ENCODE assay signal across 26 mouse cellular contexts in the genomic region with DNA sequence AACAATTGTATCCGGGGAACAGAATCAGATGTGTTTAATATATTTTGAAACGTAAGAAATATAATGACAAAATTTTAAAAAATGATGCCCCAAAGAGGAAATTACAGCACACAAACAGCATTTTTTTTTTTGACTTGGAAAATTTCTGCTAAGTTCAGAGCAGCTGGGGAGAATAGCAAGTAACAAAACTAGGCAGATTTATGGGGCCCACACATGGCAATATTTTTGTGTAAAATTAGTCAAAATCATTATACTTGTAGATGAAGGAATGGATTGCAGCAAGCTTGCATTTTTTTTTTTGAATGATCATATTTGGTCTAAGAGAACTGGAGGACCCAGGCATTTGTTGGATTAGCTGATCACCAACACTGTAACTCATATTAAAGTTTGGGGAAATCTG.
"Had no signal": no experiment of that assay in that cellular context is flagged by ENCODE, and none has a peak within 500 bp of the region (broad histone marks: within the 10 kb centered on the region; RNA-seq: fewer than 3 reads in every experiment).

No protein-coding gene starts in this region.

- DNase-seq: gastrocnemius, adult 2 months; gastrocnemius, postnatal 10 days; gastrocnemius, postnatal 25 days; heart, adult 18-20 months; heart, postnatal 10 days; heart, postnatal 4 days; kidney, adult 18-20 months; kidney, adult 8-10 months; kidney, postnatal 10 days; kidney, postnatal 25 days; kidney, postnatal 4 days; left cerebral cortex, postnatal 4 days had no signal

- H3K4me2 ChIP-seq: heart, embryonic 12.5 days; hindbrain, embryonic 12.5 days; hindbrain, embryonic 14.5 days; intestine, embryonic 15.5 days; limb, embryonic 13.5 days; limb, embryonic 15.5 days; liver, embryonic 12.5 days had no signal

- H3K9me3 ChIP-seq: heart, embryonic 10.5 days; heart, embryonic 12.5 days; hindbrain, embryonic 10.5 days; hindbrain, embryonic 12.5 days; intestine, embryonic 15.5 days; limb, embryonic 13.5 days; limb, embryonic 15.5 days; liver, embryonic 12.5 days had no signal

- H3K4me3 ChIP-seq: gastrocnemius, adult 2 months; heart, embryonic 10.5 days; heart, embryonic 12.5 days; hindbrain, embryonic 10.5 days; hindbrain, embryonic 12.5 days; intestine, embryonic 15.5 days; left cerebral cortex, adult 2 months; limb, embryonic 13.5 days; limb, embryonic 15.5 days; liver, embryonic 12.5 days had no signal

- H3K27me3 ChIP-seq: heart, embryonic 12.5 days; hindbrain, embryonic 12.5 days; intestine, embryonic 15.5 days; limb, embryonic 13.5 days; limb, embryonic 15.5 days; liver, embryonic 12.5 days had no signal

- ATAC-seq: hindbrain, embryonic 16.5 days; inflammation-experienced regulatory T-cells, adult 6 months; intestine, embryonic 15.5 days; intestine, postnatal 0 days; liver, embryonic 12.5 days had no signal

- H3K36me3 ChIP-seq: heart, embryonic 10.5 days; heart, embryonic 12.5 days; hindbrain, embryonic 10.5 days; hindbrain, embryonic 12.5 days; intestine, embryonic 15.5 days; limb, embryonic 13.5 days; limb, embryonic 15.5 days; liver, embryonic 12.5 days had no signal

- H3K27ac ChIP-seq: gastrocnemius, adult 2 months; heart, embryonic 10.5 days; hindbrain, embryonic 10.5 days; hindbrain, embryonic 12.5 days; hindbrain, embryonic 14.5 days; intestine, embryonic 15.5 days; left cerebral cortex, adult 2 months; limb, embryonic 13.5 days; limb, embryonic 15.5 days; liver, embryonic 12.5 days; liver, embryonic 14.5 days had no signal

- H3K9ac ChIP-seq: heart, embryonic 12.5 days; hindbrain, embryonic 12.5 days; hindbrain, embryonic 14.5 days; intestine, embryonic 15.5 days; limb, embryonic 13.5 days; limb, embryonic 15.5 days; liver, embryonic 12.5 days; liver, embryonic 14.5 days had no signal

- H3K4me1 ChIP-seq: heart, embryonic 10.5 days; heart, embryonic 12.5 days; hindbrain, embryonic 10.5 days; hindbrain, embryonic 12.5 days; intestine, embryonic 15.5 days; limb, embryonic 13.5 days; limb, embryonic 15.5 days; liver, embryonic 12.5 days had no signal
